Mouse (Mus musculus): ENCODE data around the gene Gid8. TPM values are rescaled to one million over a fixed set of nuclear protein-coding genes. Genes with fewer than 3 reads are reported as not detected.

The Gid8 gene
- polyA plus RNA-seq, 1 experiment from 2014 or later = 45.3 TPM

DNA sequence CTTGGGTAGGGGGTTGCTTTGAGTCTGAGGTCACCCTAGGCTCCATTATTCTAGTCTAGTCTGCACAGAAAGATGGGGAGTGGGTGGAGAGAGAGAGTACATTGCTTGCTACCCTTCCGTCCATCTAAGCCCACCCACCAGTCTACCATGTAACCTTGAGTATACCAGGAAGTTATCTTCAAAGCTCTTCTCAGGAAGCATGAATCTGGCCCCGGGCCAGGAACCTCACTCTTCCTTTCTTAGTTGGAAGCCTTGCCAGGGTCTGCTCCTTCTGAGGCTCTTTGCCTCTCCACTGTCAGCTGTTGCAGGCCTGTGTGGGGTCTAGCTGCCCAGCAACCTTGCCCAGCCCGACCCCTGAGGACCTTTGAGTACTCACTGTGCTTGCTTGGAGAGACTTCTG lies 21.1 kb downstream of the Gid8 start:
- Histone ChIP-seq H3K4me3 (no peak overlapping the region), H3K9ac (no peak overlapping the region), H3K9me3 (replicated peaks) (no peaks in the 10 kb centered on the region), H3K27me3 (no peaks in the 10 kb centered on the region; the same call in 1 of the 2 replicates), H3K4me1 (replicated peaks) (peaks cover 4% of the 10 kb centered on the region; the same call in 1 of the 2 replicates), H3K27ac (no peak overlapping the region), H3K36me3 (no peaks in the 10 kb centered on the region), H3K4me2 (no peak overlapping the region)
- ATAC-seq (replicated peaks; ENCODE audit: insufficient number of reproducible peaks, insufficient read depth, low FRiP score, low read depth) = no peak
- WGBS = 50% methylated on average over 3 of the region's 3 CpGs

- Histone ChIP-seq H3K27me3 (no peaks in the 10 kb centered on the region; the same call in 1 of the 2 replicates), H3K4me3 (no peak overlapping the region), H3K36me3 (no peaks in the 10 kb centered on the region), H3K9ac (no peak overlapping the region), H3K27ac (no peak overlapping the region), H3K4me2 (no peak overlapping the region), H3K4me1 (replicated peaks) (0 out of 2 replicates have a peak, but pooled peaks cover 4% of the 10 kb centered on the region), H3K9me3 (replicated peaks) (no peaks in the 10 kb centered on the region)
- no peak for ATAC-seq (replicated peaks; ENCODE audit: insufficient number of reproducible peaks, insufficient read depth, low FRiP score, low read depth)
- 67% methylated on average over 6 of the region's 6 CpGs for WGBS
Observed at GRCm38 (mm10) chr2:180731984-180732383, 22.1 kb downstream of the Gid8 start.

- H3K4me3 ChIP-seq = no peak overlapping the region
- 67% methylated on average over 7 of the region's 7 CpGs for WGBS
- H3K27ac ChIP-seq = no peak overlapping the region
- no peak for ATAC-seq (replicated peaks; ENCODE audit: insufficient number of reproducible peaks, insufficient read depth, low FRiP score, low read depth)
- no peaks in the 10 kb centered on the region for H3K9me3 ChIP-seq (replicated peaks)
- peaks cover 5% of the 10 kb centered on the region; the same call in 1 of the 2 replicates for H3K27me3 ChIP-seq
- H3K4me1 ChIP-seq (replicated peaks) = peaks cover 4% of the 10 kb centered on the region; the same call in 1 of the 2 replicates
- no peak overlapping the region for H3K4me2 ChIP-seq
- no peaks in the 10 kb centered on the region for H3K36me3 ChIP-seq
- no peak overlapping the region for H3K9ac ChIP-seq
Observed at GRCm38 (mm10) chr2:180735232-180735631, 25.3 kb downstream of the Gid8 start.

GRCm38 (mm10) chr2:180737984-180738383 lies 28.1 kb downstream of the Gid8 start:
- Histone ChIP-seq H3K4me3 (no peak overlapping the region), H3K27me3 (peaks cover 8% of the 10 kb centered on the region; the same call in 1 of the 2 replicates), H3K36me3 (no peaks in the 10 kb centered on the region), H3K9me3 (replicated peaks) (no peaks in the 10 kb centered on the region), H3K9ac (no peak overlapping the region), H3K4me2 (no peak overlapping the region), H3K27ac (no peak overlapping the region), H3K4me1 (replicated peaks) (no peaks in the 10 kb centered on the region; the same call in 1 of the 2 replicates)
- 83% methylated on average over 2 of the region's 2 CpGs for WGBS
- ATAC-seq (replicated peaks; ENCODE audit: insufficient number of reproducible peaks, insufficient read depth, low FRiP score, low read depth) = no peak

DNA sequence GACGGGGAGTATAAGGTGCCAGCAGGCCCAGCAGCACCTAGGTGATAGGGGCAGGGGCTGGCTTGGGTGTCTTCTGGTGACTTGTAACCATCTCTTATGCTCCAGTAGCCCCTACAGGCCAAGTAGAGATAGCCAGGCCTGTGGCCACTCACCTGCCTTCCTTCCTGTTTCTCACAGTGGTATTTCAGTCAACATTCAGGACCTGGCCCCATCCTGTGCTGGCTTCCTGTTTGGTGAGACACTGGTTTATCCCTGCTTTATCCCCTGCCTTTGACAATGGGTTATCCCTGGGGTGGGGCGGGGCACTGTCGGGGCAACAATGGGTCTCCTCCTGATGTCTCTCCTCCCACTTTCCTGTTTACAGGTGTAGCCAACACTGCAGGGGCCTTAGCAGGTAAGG lies 30.4 kb downstream of the Gid8 start:
- ATAC-seq (replicated peaks; ENCODE audit: insufficient number of reproducible peaks, insufficient read depth, low FRiP score, low read depth) = no peak
- Histone ChIP-seq H3K9ac (no peak overlapping the region), H3K9me3 (replicated peaks) (no peaks in the 10 kb centered on the region), H3K4me1 (replicated peaks) (no peaks in the 10 kb centered on the region; the same call in 1 of the 2 replicates), H3K4me3 (no peak overlapping the region), H3K36me3 (no peaks in the 10 kb centered on the region), H3K4me2 (no peak overlapping the region), H3K27me3 (peaks cover 8% of the 10 kb centered on the region; the same call in 1 of the 2 replicates), H3K27ac (no peak overlapping the region)
- WGBS = 30% methylated on average over 3 of the region's 3 CpGs

- H3K27ac ChIP-seq = no peak overlapping the region
- peaks cover 8% of the 10 kb centered on the region; the same call in 1 of the 2 replicates for H3K27me3 ChIP-seq
- H3K4me2 ChIP-seq = no peak overlapping the region
- no peak overlapping the region for H3K4me3 ChIP-seq
- H3K9ac ChIP-seq = no peak overlapping the region
- WGBS = 57% methylated on average over 7 of the region's 7 CpGs
- no peaks in the 10 kb centered on the region for H3K9me3 ChIP-seq (replicated peaks)
- H3K36me3 ChIP-seq = no peaks in the 10 kb centered on the region
- no peaks in the 10 kb centered on the region; the same call in 1 of the 2 replicates for H3K4me1 ChIP-seq (replicated peaks)
- no peak for ATAC-seq (replicated peaks; ENCODE audit: insufficient number of reproducible peaks, insufficient read depth, low FRiP score, low read depth)
Observed at GRCm38 (mm10) chr2:180741421-180741820, 31.5 kb downstream of the Gid8 start.

DNA sequence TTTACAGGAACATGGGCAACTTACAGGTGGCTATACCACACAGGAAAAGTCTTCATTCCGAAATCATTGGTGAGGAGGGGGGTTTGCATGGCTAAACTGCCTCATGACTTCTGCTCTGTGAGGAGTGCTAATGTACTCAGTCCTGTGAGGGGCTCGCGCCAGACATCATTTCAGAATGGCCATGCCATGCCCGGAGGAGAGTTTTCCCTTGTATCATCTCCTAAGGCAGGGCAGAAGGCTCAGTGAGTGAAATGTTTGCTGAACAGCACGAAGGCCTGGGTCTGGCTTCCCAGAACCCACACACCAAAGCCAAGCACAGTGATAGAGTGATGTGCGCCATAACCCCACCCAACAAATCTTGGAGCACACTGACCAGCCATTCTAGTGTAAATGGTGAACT lies 32.9 kb downstream of the Gid8 start:
- WGBS = 77% methylated on average over 6 of the region's 6 CpGs
- Histone ChIP-seq H3K27ac (no peak overlapping the region), H3K9ac (no peak overlapping the region), H3K4me3 (no peak overlapping the region), H3K4me2 (no peak overlapping the region), H3K4me1 (replicated peaks) (no peaks in the 10 kb centered on the region; the same call in 1 of the 2 replicates), H3K27me3 (peaks cover 13% of the 10 kb centered on the region; the same call in 1 of the 2 replicates), H3K9me3 (replicated peaks) (no peaks in the 10 kb centered on the region), H3K36me3 (no peaks in the 10 kb centered on the region)
- ATAC-seq (replicated peaks; ENCODE audit: insufficient number of reproducible peaks, insufficient read depth, low FRiP score, low read depth) = no peak

DNA sequence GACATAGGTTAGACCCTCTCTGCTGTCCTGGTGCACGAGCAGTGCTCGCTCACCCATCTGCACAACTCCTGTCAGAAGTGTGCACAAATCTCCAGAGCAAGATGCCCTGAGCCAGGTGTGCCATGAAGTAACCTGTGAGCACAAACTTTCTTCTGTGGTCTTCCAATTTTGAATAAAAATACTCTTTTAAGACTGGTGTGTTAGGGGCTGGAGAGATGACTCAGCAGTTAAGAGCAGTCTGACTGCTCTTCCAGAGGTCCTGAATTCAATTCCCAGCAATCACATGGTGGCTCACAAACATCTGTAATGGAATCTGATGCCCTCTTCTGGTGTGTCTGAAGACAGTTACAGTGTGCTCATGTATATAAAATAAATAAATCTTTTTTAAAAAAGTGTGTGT lies 33.4 kb downstream of the Gid8 start:
- no peak overlapping the region for H3K27ac ChIP-seq
- 83% methylated on average over 2 of the region's 2 CpGs for WGBS
- no peak for ATAC-seq (replicated peaks; ENCODE audit: insufficient number of reproducible peaks, insufficient read depth, low FRiP score, low read depth)
- H3K27me3 ChIP-seq = peaks cover 13% of the 10 kb centered on the region; the same call in 1 of the 2 replicates
- no peaks in the 10 kb centered on the region for H3K9me3 ChIP-seq (replicated peaks)
- no peak overlapping the region for H3K9ac ChIP-seq
- no peaks in the 10 kb centered on the region; the same call in 1 of the 2 replicates for H3K4me1 ChIP-seq (replicated peaks)
- no peaks in the 10 kb centered on the region for H3K36me3 ChIP-seq
- no peak overlapping the region for H3K4me2 ChIP-seq
- H3K4me3 ChIP-seq = no peak overlapping the region

- Histone ChIP-seq H3K9me3 (replicated peaks) (no peaks in the 10 kb centered on the region), H3K4me3 (no peak overlapping the region), H3K4me2 (no peak overlapping the region), H3K4me1 (replicated peaks) (no peaks in the 10 kb centered on the region), H3K27me3 (peaks cover 14% of the 10 kb centered on the region), H3K36me3 (no peaks in the 10 kb centered on the region), H3K9ac (no peak overlapping the region), H3K27ac (no peak overlapping the region)
- ATAC-seq (replicated peaks; ENCODE audit: insufficient number of reproducible peaks, insufficient read depth, low FRiP score, low read depth) = peak; percentile 27
- WGBS = 34% methylated on average over 17 of the region's 17 CpGs
Observed at GRCm38 (mm10) chr2:180745248-180745927, 35.5 kb downstream of the Gid8 start.

DNA sequence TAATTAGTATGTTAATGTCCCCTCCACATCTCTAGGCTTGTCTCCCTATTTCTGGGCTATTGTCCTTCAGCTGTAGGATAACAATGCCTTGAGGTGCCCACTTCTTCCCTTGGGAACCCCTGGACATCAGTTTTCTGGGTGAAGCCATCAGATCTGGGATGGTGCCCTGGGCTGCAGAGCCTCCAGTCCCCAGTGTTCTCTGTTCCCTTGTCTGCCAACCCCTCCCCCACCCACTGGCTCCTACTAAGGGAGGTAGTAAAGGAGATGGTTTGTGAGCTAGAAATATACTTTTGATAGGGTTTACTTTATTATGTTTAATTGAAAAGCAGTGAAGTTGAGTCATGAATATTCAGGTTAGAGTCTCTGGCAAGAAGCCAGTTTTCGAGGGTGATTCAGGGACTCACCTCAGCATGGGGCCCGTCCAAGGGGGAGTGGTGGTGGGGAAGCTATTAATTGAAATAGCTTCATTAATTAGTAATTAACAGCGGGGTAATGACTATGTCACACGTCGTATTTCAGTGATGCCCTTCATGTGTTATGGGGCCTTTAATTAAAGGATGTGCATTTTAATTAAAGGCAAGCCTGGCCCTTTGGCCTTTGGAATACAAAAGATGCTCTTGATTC lies 36.8 kb downstream of the Gid8 start:
- peaks cover 13% of the 10 kb centered on the region for H3K27me3 ChIP-seq
- no peaks in the 10 kb centered on the region for H3K36me3 ChIP-seq
- WGBS = 42% methylated on average over 5 of the region's 5 CpGs
- H3K27ac ChIP-seq = no peak overlapping the region
- H3K9ac ChIP-seq = no peak overlapping the region
- H3K4me3 ChIP-seq = no peak overlapping the region
- no peak for ATAC-seq (replicated peaks; ENCODE audit: insufficient number of reproducible peaks, insufficient read depth, low FRiP score, low read depth)
- H3K9me3 ChIP-seq (replicated peaks) = no peaks in the 10 kb centered on the region
- no peaks in the 10 kb centered on the region for H3K4me1 ChIP-seq (replicated peaks)
- H3K4me2 ChIP-seq = no peak overlapping the region

- H3K27ac ChIP-seq = no peak overlapping the region
- H3K9ac ChIP-seq = no peak overlapping the region
- no peaks in the 10 kb centered on the region for H3K4me1 ChIP-seq (replicated peaks)
- H3K9me3 ChIP-seq (replicated peaks) = no peaks in the 10 kb centered on the region
- ATAC-seq (replicated peaks; ENCODE audit: insufficient number of reproducible peaks, insufficient read depth, low FRiP score, low read depth) = no peak
- H3K27me3 ChIP-seq = peaks cover 17% of the 10 kb centered on the region
- no peak overlapping the region for H3K4me2 ChIP-seq
- no peaks in the 10 kb centered on the region for H3K36me3 ChIP-seq
- H3K4me3 ChIP-seq = no peak overlapping the region
- WGBS = 47% methylated on average over 5 of the region's 5 CpGs
Observed at GRCm38 (mm10) chr2:180748904-180749303, 39.0 kb downstream of the Gid8 start.

Measured in heart, embryonic 15.5 days (tissue).